Mouse (Mus musculus): ENCODE results near the gene Gm20390.
"Not testable (repeated sequence)": the region's sequence is repeated elsewhere in the genome, so short reads cannot be mapped to it uniquely, and the experiment has no call there.

Gene Gm20390

GRCm38 (mm10) chr11:93965391-93965790, 2.7 kb downstream of the Gm20390 start:
- no peak for DNase-seq (ENCODE audit: low spot score)

- DNase-seq (ENCODE audit: low spot score) = no peak
Observed at GRCm38 (mm10) chr11:93963013-93963412, 5.1 kb downstream of the Gm20390 start.

GRCm38 (mm10) chr11:93961482-93961881, 6.6 kb downstream of the Gm20390 start:
- no peak for DNase-seq (ENCODE audit: low spot score)

GRCm38 (mm10) chr11:93957746-93958145, 10.3 kb downstream of the Gm20390 start:
- no peak for DNase-seq (ENCODE audit: low spot score)

- DNase-seq (ENCODE audit: low spot score) = no peak
Observed at GRCm38 (mm10) chr11:93957031-93957555, 11.0 kb downstream of the Gm20390 start.

- DNase-seq (ENCODE audit: low spot score) = no peak
Observed at GRCm38 (mm10) chr11:93956159-93956558, 11.9 kb downstream of the Gm20390 start, which contains the start of gene Nme2. Gene Nme2, minus strand, starts transcription at chr11:93956259.

- DNase-seq (ENCODE audit: low spot score) = peak; percentile 66
Observed at GRCm38 (mm10) chr11:93955256-93956150, 12.6 kb downstream of the Gm20390 start.

GRCm38 (mm10) chr11:93954738-93955255, 13.3 kb downstream of the Gm20390 start:
- no peak for DNase-seq (ENCODE audit: low spot score)

- no peak for DNase-seq (ENCODE audit: low spot score)
Observed at GRCm38 (mm10) chr11:93952376-93952775, 15.7 kb downstream of the Gm20390 start.

GRCm38 (mm10) chr11:93950045-93950444, 18.0 kb downstream of the Gm20390 start:
- no peak for DNase-seq (ENCODE audit: low spot score)

- DNase-seq (ENCODE audit: low spot score) = no peak
Observed at GRCm38 (mm10) chr11:93948887-93949567, 19.1 kb downstream of the Gm20390 start.

- no peak for DNase-seq (ENCODE audit: low spot score)
Observed at GRCm38 (mm10) chr11:93944986-93945385, 23.1 kb downstream of the Gm20390 start.

- no peak for DNase-seq (ENCODE audit: low spot score)
Observed at GRCm38 (mm10) chr11:93940906-93941305, 27.2 kb downstream of the Gm20390 start.

- no peak for DNase-seq (ENCODE audit: low spot score)
Observed at GRCm38 (mm10) chr11:93929106-93929505, 39.0 kb downstream of the Gm20390 start.

- DNase-seq (ENCODE audit: low spot score) = not testable (repeated sequence)
Observed at GRCm38 (mm10) chr11:93915019-93915418, 53.1 kb downstream of the Gm20390 start.

- DNase-seq (ENCODE audit: low spot score) = no peak
Observed at GRCm38 (mm10) chr11:93911603-93912002, 56.5 kb downstream of the Gm20390 start.

- DNase-seq (ENCODE audit: low spot score) = no peak
Observed at GRCm38 (mm10) chr11:93908829-93909228, 59.3 kb downstream of the Gm20390 start.

GRCm38 (mm10) chr11:93907839-93908238, 60.3 kb downstream of the Gm20390 start:
- no peak for DNase-seq (ENCODE audit: low spot score)

GRCm38 (mm10) chr11:93906834-93907233, 61.3 kb downstream of the Gm20390 start:
- no peak for DNase-seq (ENCODE audit: low spot score)
